Mouse (Mus musculus) myocyte (in vitro differentiated cells): Measurements from ENCODE around the gene Cebpg. TPM values are rescaled to one million over a fixed set of nuclear protein-coding genes. Genes with fewer than 3 reads are reported as not detected.

ENCODE experiments used
- H3K27me3 ChIP-seq: one replicate; pipeline ENCODE4 v1.6.1; 2011; ENCODE audit not compliant: control insufficient read depth, insufficient read depth, insufficient read length
- H3K36me3 ChIP-seq: one replicate; pipeline ENCODE4 v1.6.1; 2011; ENCODE audit not compliant: control insufficient read depth, insufficient read depth
- H3K4me2 ChIP-seq: one replicate; pipeline ENCODE4 v1.6.1; 2011; ENCODE audit warnings: low read depth, control low read depth
- H3K4me3 ChIP-seq: one replicate; pipeline ENCODE4 v1.5.1; 2011; ENCODE audit warnings: mild to moderate bottlenecking, control low read depth, moderate library complexity
- H3K79me2 ChIP-seq: one replicate; pipeline ENCODE4 v1.6.1; 2011; ENCODE audit not compliant: control insufficient read depth, insufficient read depth
- H3ac ChIP-seq: one replicate; pipeline ENCODE4 v1.6.1; 2011; ENCODE audit not compliant: control insufficient read depth, insufficient read length
- CEBPB ChIP-seq: IDR thresholded peaks from 2 replicates; pipeline ENCODE4 v1.6.1; 2011; ENCODE audit warnings: mild to moderate bottlenecking, moderate library complexity; ENCODE audit not compliant: poor library complexity, insufficient read depth, severe bottlenecking
- E2F4 ChIP-seq: IDR thresholded peaks from one replicate; pipeline ENCODE4 v1.6.1; 2011; ENCODE audit warnings: mild to moderate bottlenecking, control low read depth, moderate library complexity; ENCODE audit not compliant: insufficient read depth
- MAX ChIP-seq: IDR thresholded peaks from one replicate; pipeline ENCODE4 v1.6.1; 2011; ENCODE audit warnings: low read depth, mild to moderate bottlenecking, control low read depth
- MYOD1 ChIP-seq, 3 experiments: IDR thresholded peaks; one replicate each; pipeline ENCODE4 v1.6.1; 2011; ENCODE audit warnings: control low read depth in 2 of 3, low read depth in 2 of 3, mild to moderate bottlenecking in 2 of 3, moderate library complexity in 1 of 3; ENCODE audit not compliant: insufficient read length in 2 of 3, control insufficient read depth in 1 of 3
- MYOG ChIP-seq, 3 experiments: IDR thresholded peaks; one replicate each; pipeline ENCODE4 v1.6.1; 2011; ENCODE audit warnings: control low read depth in 2 of 3, low read depth in 2 of 3, mild to moderate bottlenecking in 2 of 3; ENCODE audit not compliant: insufficient read length in 2 of 3, control insufficient read depth in 1 of 3, insufficient read depth in 1 of 3
- POLR2A ChIP-seq: IDR thresholded peaks from one replicate; pipeline ENCODE4 v1.6.1; 2011; ENCODE audit warnings: low read depth, mild to moderate bottlenecking, control low read depth, moderate library complexity; ENCODE audit not compliant: insufficient read length
- POLR2AphosphoS2 ChIP-seq: IDR thresholded peaks from one replicate; pipeline ENCODE4 v1.6.1; 2011; ENCODE audit warnings: low read depth, control low read depth; ENCODE audit not compliant: insufficient read length
- REST ChIP-seq: IDR thresholded peaks from one replicate; pipeline ENCODE4 v1.6.1; 2011; ENCODE audit warnings: mild to moderate bottlenecking, control low read depth, moderate library complexity; ENCODE audit not compliant: insufficient read depth, insufficient read length
- SRF ChIP-seq: IDR thresholded peaks from one replicate; pipeline ENCODE4 v1.6.1; 2011; ENCODE audit warnings: low read depth; ENCODE audit not compliant: control insufficient read depth, insufficient read length
- TCF12 ChIP-seq: IDR thresholded peaks from one replicate; pipeline ENCODE4 v1.6.1; 2011; ENCODE audit warnings: mild to moderate bottlenecking, control low read depth; ENCODE audit not compliant: poor library complexity, insufficient read depth, severe bottlenecking
- TCF3 ChIP-seq: IDR thresholded peaks from one replicate; pipeline ENCODE4 v1.6.1; 2011; ENCODE audit warnings: low read depth, control low read depth; ENCODE audit not compliant: insufficient read length
- USF1 ChIP-seq: IDR thresholded peaks from one replicate; pipeline ENCODE4 v1.6.1; 2011; ENCODE audit warnings: low read depth, mild to moderate bottlenecking, control low read depth, moderate library complexity
- polyA plus RNA-seq: library from polyadenylated mRNA; unstranded; fragments of >200 nt; fragmentation: generic; extraction: Trizol; gene quantifications from one replicate; pipeline ENCODE4 v1.2.1, GENCODE M21; 2012; ENCODE audit warnings: missing spikeins

Cebpg gene
- polyA plus RNA-seq, 1 experiment, result 25.0 TPM

DNA sequence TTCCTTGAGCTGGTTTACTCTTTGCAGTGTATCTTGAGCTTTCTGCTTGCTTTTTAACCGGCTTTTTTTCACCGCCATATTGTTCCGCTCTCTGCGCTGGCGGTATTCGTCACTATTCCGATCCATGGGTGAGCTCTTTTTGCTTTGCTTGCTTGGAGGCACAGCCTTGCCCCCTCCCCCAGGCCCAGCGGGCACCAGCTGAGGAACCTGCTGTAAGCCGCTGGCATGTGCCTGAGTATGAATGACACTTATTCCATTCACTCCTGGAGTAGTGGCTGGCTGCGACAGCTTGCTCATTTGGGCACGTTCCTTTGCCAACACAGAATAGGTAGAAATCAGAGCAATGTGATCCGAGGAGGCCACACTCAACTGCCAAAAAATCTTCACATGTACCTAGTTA is 5.8 kb downstream of the Cebpg start:
- TF ChIP-seq CEBPB, result no peak
- no peak for TF ChIP-seq MYOD1 (IDR thresholded peaks at IDR 0.05; ENCODE audit: control insufficient read depth in 1 of 3, insufficient read length in 2 of 3, low read depth in 2 of 3)
- TF ChIP-seq E2F4, result no peak
- H3ac ChIP-seq, result no peak overlapping the region
- peaks cover 95% of the 10 kb centered on the region for H3K79me2 ChIP-seq
- no peak overlapping the region for H3K4me3 ChIP-seq
- H3K36me3 ChIP-seq, result peaks cover 64% of the 10 kb centered on the region
- H3K4me2 ChIP-seq, result no peak overlapping the region
- H3K27me3 ChIP-seq, result no peaks in the 10 kb centered on the region

DNA sequence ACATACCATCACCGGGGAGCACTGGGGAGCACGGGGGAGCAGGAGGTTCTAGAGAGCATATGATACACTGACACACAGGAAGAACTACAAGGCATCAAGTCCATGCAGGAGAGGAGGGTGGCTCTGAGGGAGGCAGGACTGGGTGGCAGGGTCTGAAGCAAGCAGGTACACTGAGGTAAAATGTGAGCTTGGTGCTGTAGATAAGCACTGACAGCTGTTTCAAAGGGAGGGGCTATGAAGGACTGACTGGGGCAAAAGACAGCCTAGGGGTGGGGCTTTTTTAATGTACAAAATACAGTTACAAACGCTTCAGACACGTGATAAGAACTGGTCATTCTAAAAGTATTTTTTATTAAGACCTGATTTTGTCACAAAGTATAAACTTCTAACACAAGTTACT is 10.3 kb downstream of the Cebpg start:
- H3K79me2 ChIP-seq, result peaks cover 56% of the 10 kb centered on the region
- no peak overlapping the region for H3ac ChIP-seq
- peaks cover 62% of the 10 kb centered on the region for H3K36me3 ChIP-seq
- no peaks in the 10 kb centered on the region for H3K27me3 ChIP-seq
- H3K4me3 ChIP-seq, result no peak overlapping the region
- H3K4me2 ChIP-seq, result no peak overlapping the region
- TF ChIP-seq SRF, result no peak
- TF ChIP-seq USF1, result no peak
- TF ChIP-seq TCF12, result no peak
- TF ChIP-seq TCF3, result no peak
- TF ChIP-seq POLR2AphosphoS2, result peak; percentile 29
- TF ChIP-seq E2F4, result no peak
- TF ChIP-seq MYOG (IDR thresholded peaks at IDR 0.05; ENCODE audit: control insufficient read depth in 1 of 3, insufficient read depth in 1 of 3, insufficient read length in 2 of 3, low read depth in 2 of 3), result no peak
- no peak for TF ChIP-seq CEBPB
- no peak for TF ChIP-seq POLR2A
- no peak for TF ChIP-seq MAX
- peak in 1 of 3 experiments; percentile 7 for TF ChIP-seq MYOD1 (IDR thresholded peaks at IDR 0.05; ENCODE audit: control insufficient read depth in 1 of 3, insufficient read length in 2 of 3, low read depth in 2 of 3)
- TF ChIP-seq REST, result no peak

DNA sequence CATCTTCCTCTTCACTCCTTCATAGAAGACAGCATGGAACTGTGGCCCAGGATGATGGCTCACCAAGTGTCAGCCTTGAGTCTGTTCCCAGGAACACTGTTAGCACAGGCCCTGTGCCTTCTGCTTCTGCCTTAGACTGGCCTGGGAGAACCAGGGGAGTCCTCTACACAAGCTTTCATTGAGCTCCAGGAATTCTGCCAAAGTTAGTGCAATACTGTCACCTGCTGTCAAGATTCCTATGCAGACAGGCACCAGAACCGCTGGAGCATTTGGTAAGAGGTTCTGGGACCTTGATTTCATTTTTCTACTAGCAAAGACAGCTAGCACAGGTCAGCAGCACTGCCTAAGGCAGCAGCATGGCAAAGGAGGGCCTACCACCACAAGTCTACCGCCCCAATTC is 11.7 kb downstream of the Cebpg start:
- Histone ChIP-seq H3K27me3 (no peaks in the 10 kb centered on the region), H3K79me2 (peaks cover 42% of the 10 kb centered on the region), H3ac (no peak overlapping the region), H3K36me3 (peaks cover 48% of the 10 kb centered on the region), H3K4me2 (no peak overlapping the region), H3K4me3 (no peak overlapping the region)
- TF ChIP-seq TCF12, result no peak
- TF ChIP-seq MYOD1 (IDR thresholded peaks at IDR 0.05; ENCODE audit: control insufficient read depth in 1 of 3, insufficient read length in 2 of 3, low read depth in 2 of 3), result no peak
- no peak for TF ChIP-seq POLR2AphosphoS2
- no peak for TF ChIP-seq E2F4
- TF ChIP-seq TCF3, result no peak
- TF ChIP-seq CEBPB, result no peak

DNA sequence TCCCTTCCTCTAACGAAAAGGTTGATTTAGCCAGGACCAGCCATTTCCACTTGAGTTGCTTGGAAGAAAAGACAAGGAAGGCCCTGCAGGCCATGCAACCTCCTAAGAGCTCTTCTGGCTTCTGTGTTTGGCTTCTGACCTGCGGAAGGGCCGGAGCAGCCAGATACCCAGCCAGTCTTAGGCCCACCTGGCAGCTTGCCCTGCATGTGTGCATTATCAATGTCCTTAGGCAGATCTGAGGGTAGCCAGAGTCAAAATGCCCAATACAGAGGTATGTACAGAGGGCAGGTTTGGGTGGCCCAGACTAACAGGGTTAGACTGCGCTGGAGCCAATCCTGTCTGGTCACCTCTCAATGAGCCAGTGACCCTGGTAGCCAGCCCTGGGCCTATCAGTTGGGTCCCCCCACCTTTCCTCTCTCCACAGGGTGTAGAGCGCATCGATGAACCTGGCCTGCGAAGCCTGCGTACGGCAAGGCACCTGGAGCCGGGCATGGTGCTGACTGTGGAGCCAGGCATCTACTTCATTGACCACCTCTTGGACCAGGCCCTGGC is 13.0 kb downstream of the Cebpg start:
- Histone ChIP-seq H3K36me3 (peaks cover 37% of the 10 kb centered on the region), H3K79me2 (peaks cover 28% of the 10 kb centered on the region), H3ac (no peak overlapping the region), H3K27me3 (no peaks in the 10 kb centered on the region), H3K4me3 (no peak overlapping the region), H3K4me2 (no peak overlapping the region)
- TF ChIP-seq SRF, result no peak
- TF ChIP-seq POLR2A, result peak; percentile 43
- TF ChIP-seq MYOD1 (IDR thresholded peaks at IDR 0.05; ENCODE audit: control insufficient read depth in 1 of 3, insufficient read length in 2 of 3, low read depth in 2 of 3), result no peak
- TF ChIP-seq MYOG (IDR thresholded peaks at IDR 0.05; ENCODE audit: control insufficient read depth in 1 of 3, insufficient read depth in 1 of 3, insufficient read length in 2 of 3, low read depth in 2 of 3), result no peak

DNA sequence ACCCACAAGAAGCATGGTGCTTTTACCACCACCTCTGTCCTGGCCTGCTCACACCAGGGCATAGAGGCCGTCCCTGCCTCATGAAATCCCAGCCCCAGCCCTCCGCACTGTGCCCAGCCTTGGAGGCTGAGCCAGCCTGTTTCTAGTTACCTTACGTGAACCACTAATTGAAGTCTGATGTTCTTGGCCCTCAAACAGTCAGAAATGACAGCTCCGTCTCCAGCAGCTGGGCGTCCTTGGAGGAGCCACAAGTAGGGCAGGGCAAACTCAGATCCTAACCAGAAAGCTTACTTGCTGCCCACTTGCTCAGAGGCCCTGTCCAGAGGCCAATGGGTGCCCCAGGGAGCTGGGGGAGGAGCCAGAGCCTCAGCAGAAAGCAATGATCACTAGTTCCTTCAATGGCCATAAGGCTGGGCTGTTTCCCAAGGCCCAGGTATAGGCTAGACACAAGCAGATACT is 13.6 kb downstream of the Cebpg start:
- Histone ChIP-seq H3K79me2 (peaks cover 23% of the 10 kb centered on the region), H3K36me3 (peaks cover 32% of the 10 kb centered on the region), H3K27me3 (no peaks in the 10 kb centered on the region), H3K4me3 (no peak overlapping the region), H3K4me2 (no peak overlapping the region), H3ac (no peak overlapping the region)
- no peak for TF ChIP-seq TCF12
- TF ChIP-seq POLR2A, result peak; percentile 18
- TF ChIP-seq TCF3, result no peak

DNA sequence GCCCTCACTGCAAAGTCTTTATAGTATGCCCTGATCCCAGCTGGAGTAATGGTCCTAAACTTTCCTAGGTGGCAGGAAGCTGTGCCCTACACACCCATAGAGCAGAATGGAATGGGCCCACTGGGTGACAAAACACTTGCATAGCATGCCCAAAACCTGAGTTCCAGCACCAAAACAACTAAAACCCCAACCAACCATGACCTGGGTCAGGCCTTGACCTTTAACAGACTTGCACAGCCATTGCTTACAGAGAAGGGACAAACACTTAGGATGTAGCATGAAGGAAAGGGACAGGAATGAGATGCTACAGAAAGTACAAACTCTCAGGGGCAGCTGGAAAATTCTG is 14.2 kb downstream of the Cebpg start:
- no peak overlapping the region for H3K4me2 ChIP-seq
- no peaks in the 10 kb centered on the region for H3K27me3 ChIP-seq
- TF ChIP-seq MYOD1 (IDR thresholded peaks at IDR 0.05; ENCODE audit: control insufficient read depth in 1 of 3, insufficient read length in 2 of 3, low read depth in 2 of 3) (no peak), SRF (no peak), USF1 (no peak), MYOG (IDR thresholded peaks at IDR 0.05; ENCODE audit: control insufficient read depth in 1 of 3, insufficient read depth in 1 of 3, insufficient read length in 2 of 3, low read depth in 2 of 3) (no peak)
- H3ac ChIP-seq, result no peak overlapping the region
- peaks cover 17% of the 10 kb centered on the region for H3K79me2 ChIP-seq
- H3K4me3 ChIP-seq, result no peak overlapping the region
- H3K36me3 ChIP-seq, result peaks cover 27% of the 10 kb centered on the region
